Mouse (Mus musculus) brain, embryonic 14.5 days (tissue): ENCODE results near the gene Tuba1c. TPM values are rescaled to one million over a fixed set of nuclear protein-coding genes. Genes with fewer than 3 reads are reported as not detected.

Source experiments
- DNase-seq: peaks from one replicate; pipeline ENCODE4 v3.0.0-alpha.2; 2011; ENCODE audit warnings: low read depth
- CTCF ChIP-seq: fragments of 200-500 bp; IDR thresholded peaks from 2 replicates; pipeline ENCODE4 v1.5.1; 2012; ENCODE audit warnings: inconsistent platforms, mild to moderate bottlenecking, moderate library complexity, borderline replicate concordance; ENCODE audit not compliant: insufficient read depth, insufficient read length; ENCODE audit errors: extremely low read depth
- POLR2A ChIP-seq: fragments of 200-500 bp; IDR thresholded peaks from 2 replicates; pipeline ENCODE4 v1.6.1; 2012; ENCODE audit warnings: mild to moderate bottlenecking, inconsistent platforms, borderline replicate concordance; ENCODE audit not compliant: poor library complexity, insufficient read depth, insufficient read length, severe bottlenecking; ENCODE audit errors: extremely low read depth
- polyA plus RNA-seq: library from polyadenylated mRNA; depleted of rRNA; stranded (reverse); fragments of >200 nt; gene quantifications from 2 replicates; pipeline ENCODE4 v1.2.3, GENCODE M21; 2012

Tuba1c gene
- polyA plus RNA-seq, 1 experiment, result 62.6 TPM

- TF ChIP-seq CTCF (no peak), POLR2A (no peak)
Observed at GRCm38 (mm10) chr15:98988787-98989186, 40.9 kb upstream of the Tuba1c start.

GRCm38 (mm10) chr15:98989701-98990430 is 39.8 kb upstream of the Tuba1c start:
- peak; percentile 78 for DNase-seq

More at GRCm38 (mm10) chr15:98988787-98989186, 40.9 kb upstream of the Tuba1c start:
- peak; percentile 23 for DNase-seq

GRCm38 (mm10) chr15:98990669-98991539 is 38.8 kb upstream of the Tuba1c start:
- DNase-seq, result peak; percentile 87
- TF ChIP-seq POLR2A (no peak), CTCF (no peak)

More at GRCm38 (mm10) chr15:98989701-98990430, 39.8 kb upstream of the Tuba1c start:
- TF ChIP-seq POLR2A, result no peak
- no peak for TF ChIP-seq CTCF

- peak; percentile 69 for DNase-seq
- TF ChIP-seq CTCF (no peak), POLR2A (no peak)
Observed at GRCm38 (mm10) chr15:98991540-98992050, 38.1 kb upstream of the Tuba1c start.

- TF ChIP-seq CTCF (no peak), POLR2A (0 out of 2 replicates have a peak, but pooled peaks have one; percentile 19)
Observed at GRCm38 (mm10) chr15:98992086-98992912, 37.4 kb upstream of the Tuba1c start.

GRCm38 (mm10) chr15:98993093-98993793 is 36.4 kb upstream of the Tuba1c start:
- TF ChIP-seq CTCF (peak; percentile 99), POLR2A (no peak)
- DNase-seq, result peak; percentile 96

More at GRCm38 (mm10) chr15:98992086-98992912, 37.4 kb upstream of the Tuba1c start:
- DNase-seq, result peak; percentile 97

- TF ChIP-seq POLR2A, result no peak
- peak; percentile 92 for TF ChIP-seq CTCF
Observed at GRCm38 (mm10) chr15:98993865-98994264, 35.8 kb upstream of the Tuba1c start.

GRCm38 (mm10) chr15:98994957-98995520 is 34.7 kb upstream of the Tuba1c start:
- TF ChIP-seq POLR2A (no peak), CTCF (no peak)
- DNase-seq, result no peak

More at GRCm38 (mm10) chr15:98993865-98994264, 35.8 kb upstream of the Tuba1c start:
- DNase-seq, result peak; percentile 98

GRCm38 (mm10) chr15:98996840-98997239 is 32.9 kb upstream of the Tuba1c start:
- DNase-seq, result no peak

GRCm38 (mm10) chr15:98997938-98998774 is 31.5 kb upstream of the Tuba1c start:
- no peak for TF ChIP-seq POLR2A
- TF ChIP-seq CTCF, result no peak

More at GRCm38 (mm10) chr15:98996840-98997239, 32.9 kb upstream of the Tuba1c start:
- no peak for TF ChIP-seq POLR2A
- TF ChIP-seq CTCF, result no peak

More at GRCm38 (mm10) chr15:98997938-98998774, 31.5 kb upstream of the Tuba1c start:
- no peak for DNase-seq
